Mouse (Mus musculus) heart, adult 18-20 months (tissue): Measurements from ENCODE around the gene Adm. TPM values are rescaled to one million over a fixed set of nuclear protein-coding genes. Genes with fewer than 3 reads are reported as not detected.
A peak's percentile ranks its signal among the peaks of the same experiment; 100 is the strongest.

Experiments
- DNase-seq, 2 experiments: peaks; one replicate each; pipeline ENCODE4 v3.0.0; 2021 to 2022; ENCODE audit warnings: mixed read lengths in 1 of 2
- total RNA-seq, 2 experiments: library from RNA; stranded (reverse); gene quantifications; 2 replicates each; pipeline ENCODE4 v1.2.3; 2021

Adm gene
- total RNA-seq, 2 experiments from 2014 or later = 7.5 to 8.8 TPM

GRCm38 (mm10) chr7:110658378-110658928 is 31.0 kb downstream of the Adm start:
- no peak for DNase-seq

GRCm38 (mm10) chr7:110666537-110666936 is 39.1 kb downstream of the Adm start:
- no peak for DNase-seq

DNA sequence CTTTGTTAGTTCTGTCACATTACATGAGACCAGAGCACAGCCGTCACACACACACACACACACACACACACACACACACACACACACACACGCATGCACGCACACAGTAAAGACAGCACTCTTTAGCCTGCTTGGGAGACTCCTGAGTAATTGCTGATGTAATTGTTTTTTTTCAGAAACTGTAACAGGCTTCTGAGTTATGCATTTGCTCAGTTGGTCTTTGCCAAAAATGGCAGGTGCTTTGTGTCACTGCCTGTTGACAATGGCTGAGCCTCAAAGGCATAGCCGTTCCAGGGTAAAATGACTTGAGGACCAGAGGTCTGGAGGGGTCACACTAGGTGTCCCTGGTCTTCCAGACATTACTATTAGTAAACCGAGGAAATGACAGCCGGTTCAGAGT is 40.8 kb downstream of the Adm start:
- peak; percentile 79 to 80 for DNase-seq

DNA sequence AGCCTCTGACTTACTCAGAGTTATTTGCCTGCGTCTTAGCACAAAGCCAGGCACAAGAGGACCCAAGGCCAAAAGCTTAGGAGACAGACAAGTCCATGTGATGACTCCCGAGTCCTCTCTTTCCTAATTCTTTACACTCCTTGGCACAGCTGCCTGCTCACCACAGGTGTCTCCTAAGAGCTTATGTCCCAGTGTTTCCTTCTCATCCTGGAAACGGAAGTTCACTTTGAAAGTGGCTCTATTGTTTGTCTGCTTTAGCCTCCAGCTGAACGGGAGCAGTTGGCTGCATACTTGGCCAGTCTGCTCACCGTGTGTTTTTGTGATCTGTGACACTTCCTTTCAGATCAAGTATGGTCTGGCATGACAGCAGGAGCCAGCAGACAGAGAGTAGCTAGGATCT is 41.3 kb downstream of the Adm start:
- DNase-seq = peak; percentile 55 to 81

- DNase-seq = peak; percentile 23 to 26
Observed at GRCm38 (mm10) chr7:110671121-110671680, 43.7 kb downstream of the Adm start.

Other genes starting within 250 kb of the Adm start
- 10 to 100 TPM; 36.8 to 45.1 TPM for gene Sbf2, start 12.7 kb upstream of the Adm start, total RNA-seq
- gene Ampd3, start 140.5 kb downstream of the Adm start, total RNA-seq = 10 to 100 TPM; 31.3 to 34.4 TPM
- gene Rnf141, start 216.8 kb downstream of the Adm start, total RNA-seq = 10 to 100 TPM; 43.8 to 46.3 TPM
- gene Lyve1, start 235.6 kb downstream of the Adm start, total RNA-seq = 10 to 100 TPM; 22.8 to 26.2 TPM